Mouse (Mus musculus): ENCODE data around the gene Gm21913.
"Not testable (repeated sequence)": the region's sequence is repeated elsewhere in the genome, so short reads cannot be mapped to it uniquely, and the experiment has no call there.

Gene Gm21913

GRCm38 (mm10) chrY:74623596-74623995 lies at the start of gene Gm21913:
TSS of gene Gm21913 (plus strand) at chrY:74623896.
- DNase-seq (ENCODE audit: low read depth, low spot score); H3K36me3 ChIP-seq (ENCODE audit: control insufficient read depth, insufficient read depth, low read length, poor library complexity, severe bottlenecking); H3K27me3 ChIP-seq (ENCODE audit: control insufficient read depth, insufficient read depth, low read length, poor library complexity, severe bottlenecking): not testable (repeated sequence)

Data from splenic B cell, adult 2 months (primary cell).